Mouse (Mus musculus): ENCODE measurements around the gene Pde8b.

DNA sequence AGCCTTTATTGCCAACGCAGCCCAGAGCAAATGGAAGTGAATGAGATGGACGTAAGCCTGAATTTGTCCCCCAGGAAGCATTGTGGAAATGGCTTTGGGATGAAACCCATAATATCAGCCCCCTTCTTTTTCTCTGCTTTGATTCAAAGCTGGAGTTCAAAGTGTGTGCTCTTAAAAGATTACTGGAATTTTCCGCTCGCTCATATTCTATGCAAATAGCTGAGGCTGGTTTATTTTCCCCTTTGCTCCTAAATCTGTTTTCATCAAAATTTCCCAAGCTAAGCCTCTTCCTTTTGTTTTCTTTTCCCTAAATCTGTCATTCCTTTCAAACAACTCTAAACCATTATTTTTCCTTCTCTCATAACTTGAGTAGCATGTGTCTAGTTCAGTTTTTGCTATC, 129.6 kb downstream of the Pde8b start:
- TF ChIP-seq USF1 (IDR thresholded peaks at IDR 0.05; ENCODE audit: low read depth) (no peak), CTCF (IDR thresholded peaks at IDR 0.05; ENCODE audit: control insufficient read depth, insufficient read depth, insufficient read length) (no peak), MYOD1 (IDR thresholded peaks at IDR 0.05; ENCODE audit: control insufficient read depth, insufficient read length, low read depth) (no peak), MAX (IDR thresholded peaks at IDR 0.05) (no peak), MYOG (IDR thresholded peaks at IDR 0.05; ENCODE audit: control insufficient read depth, extremely low read depth, insufficient read length) (no peak), CEBPB (IDR thresholded peaks at IDR 0.05; ENCODE audit: low read depth) (no peak)

All from C2C12 (cell line).